Mouse (Mus musculus) adrenal gland, postnatal 4 days (tissue): ENCODE measurements at regions not wholly inside any gene's neighbourhood (a gene's known extent, or its start where the extent isn't known, plus 50 kb on each side); places are given as distances from the start of the nearest gene placed in this dataset.

ENCODE experiments used
- DNase-seq, 2 experiments: peaks; one replicate each; pipeline ENCODE4 v3.0.0; 2021 to 2022; ENCODE audit warnings: low spot score in 2 of 2, mixed read lengths in 2 of 2

DNA sequence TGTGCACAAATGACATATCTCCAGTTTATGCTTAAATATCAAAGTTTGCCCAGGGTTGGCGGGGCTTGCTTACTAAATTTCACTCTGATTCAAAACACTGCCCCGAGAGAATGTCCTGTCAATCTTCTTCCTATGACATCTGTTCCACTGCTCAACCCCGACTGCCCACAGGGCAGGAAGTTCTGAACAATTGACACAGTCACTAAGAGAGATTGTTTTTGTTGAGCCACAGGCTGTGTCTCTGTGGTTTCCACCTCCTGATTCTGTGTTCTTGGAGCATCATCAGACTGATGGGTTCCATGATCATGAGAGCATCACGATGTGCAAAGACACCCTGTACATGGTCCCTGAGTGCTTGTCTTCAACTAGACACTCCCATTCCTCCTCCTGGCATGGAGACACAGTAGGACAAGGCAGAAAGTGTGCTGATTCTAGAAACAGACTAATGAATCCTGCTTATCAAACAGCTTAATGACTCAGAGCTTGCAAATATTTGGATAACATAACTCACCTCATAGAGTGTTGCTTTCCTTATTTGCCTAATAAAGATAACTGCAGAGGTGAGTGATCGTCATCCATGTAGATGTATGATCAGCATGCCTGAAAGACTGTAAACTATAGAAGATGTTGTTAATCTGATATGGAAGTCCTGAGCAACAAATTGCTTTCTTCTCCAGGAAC is 82.4 kb upstream of the Fggy start:
- no peak for DNase-seq

DNA sequence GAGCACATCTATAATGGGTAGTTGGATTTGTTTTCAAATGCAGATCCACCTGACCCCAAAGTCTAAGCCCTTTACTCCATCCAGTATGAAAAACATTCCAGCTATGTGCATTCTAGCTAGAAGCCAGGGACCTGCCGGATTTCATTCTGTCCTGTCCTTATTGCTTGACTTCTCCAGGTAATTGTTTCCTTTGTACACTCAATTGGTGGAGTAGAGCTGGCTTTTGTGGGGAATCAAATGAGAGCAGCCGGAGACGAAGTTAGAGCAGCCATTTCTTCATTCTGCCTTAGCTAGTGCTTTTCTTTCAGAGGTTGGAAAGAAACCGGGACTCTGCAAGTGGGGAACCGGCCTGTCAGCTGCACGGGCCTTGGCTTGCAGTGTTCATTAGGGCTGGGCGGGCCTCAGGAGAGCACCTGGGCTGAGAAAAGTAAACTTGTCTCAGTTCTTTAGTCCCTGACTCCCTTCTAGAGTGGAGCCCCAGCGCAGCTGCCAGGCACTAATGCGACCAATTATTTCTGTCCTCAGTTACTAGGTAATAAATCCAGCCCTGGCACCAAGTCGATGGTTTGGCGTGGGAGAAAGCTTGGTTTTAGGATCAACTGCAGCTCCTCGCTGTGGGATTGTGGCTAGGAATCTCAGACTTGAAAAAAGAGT is 81.1 kb upstream of the Fggy start:
- no peak for DNase-seq

DNA sequence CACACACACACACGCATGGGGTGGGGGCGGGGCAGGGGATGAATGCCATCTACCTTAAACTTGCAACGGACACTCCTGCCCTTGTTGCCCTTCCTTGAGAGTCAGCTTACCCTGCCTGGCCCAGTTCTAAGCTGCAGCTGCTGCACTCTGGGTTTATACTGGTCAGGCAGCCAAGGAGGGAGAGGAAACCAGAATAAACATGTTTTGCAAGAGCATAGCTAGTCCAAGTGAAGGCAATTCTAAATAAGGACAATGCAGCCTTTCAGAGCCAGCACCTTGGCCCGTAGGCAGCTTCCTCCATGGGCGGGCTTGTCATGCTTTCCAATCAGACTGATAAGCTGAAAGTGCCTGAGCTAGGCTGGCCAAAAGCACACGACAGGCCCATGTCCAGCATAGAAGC is 73.7 kb upstream of the Fggy start:
- no peak for DNase-seq

DNA sequence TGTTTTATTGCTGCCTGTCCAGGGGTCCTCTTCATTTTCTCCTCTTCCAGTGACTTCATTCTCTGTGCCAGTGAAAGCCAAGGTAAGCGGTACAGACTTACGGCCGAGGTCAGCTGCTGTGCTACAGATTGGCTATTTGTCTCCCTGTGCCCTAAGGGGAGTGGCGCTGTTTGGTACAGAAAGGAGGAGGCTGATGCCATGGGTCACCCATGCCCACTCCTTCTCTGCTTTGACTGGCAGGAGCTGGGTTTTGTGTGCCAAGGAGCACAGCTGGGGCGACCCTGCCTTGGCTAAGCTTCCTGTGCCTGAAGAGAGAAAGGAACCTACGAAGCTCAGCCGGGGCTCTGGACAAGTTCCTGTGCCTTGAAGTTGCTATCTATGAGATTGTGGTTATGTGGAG is 70.0 kb upstream of the Fggy start:
- DNase-seq = no peak

DNA sequence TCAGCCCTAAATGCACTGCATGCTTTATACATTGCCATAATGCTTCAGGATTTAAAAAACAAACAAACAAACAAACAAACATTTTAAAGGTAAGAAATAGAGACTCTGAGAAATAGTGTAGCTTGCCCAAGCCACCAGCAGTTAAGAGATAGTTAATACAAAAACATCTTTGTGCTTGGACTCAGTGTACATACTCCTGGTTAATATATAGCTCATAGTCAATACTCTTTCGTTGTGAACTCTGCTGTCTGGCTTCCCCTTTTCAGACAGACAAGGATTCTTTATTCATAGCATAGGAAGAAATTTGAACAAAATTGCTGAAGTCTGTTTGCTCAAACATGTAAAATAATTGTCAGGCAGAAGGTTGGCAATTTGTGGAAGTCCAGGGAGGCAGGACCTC is 69.3 kb upstream of the Fggy start:
- DNase-seq = no peak

DNA sequence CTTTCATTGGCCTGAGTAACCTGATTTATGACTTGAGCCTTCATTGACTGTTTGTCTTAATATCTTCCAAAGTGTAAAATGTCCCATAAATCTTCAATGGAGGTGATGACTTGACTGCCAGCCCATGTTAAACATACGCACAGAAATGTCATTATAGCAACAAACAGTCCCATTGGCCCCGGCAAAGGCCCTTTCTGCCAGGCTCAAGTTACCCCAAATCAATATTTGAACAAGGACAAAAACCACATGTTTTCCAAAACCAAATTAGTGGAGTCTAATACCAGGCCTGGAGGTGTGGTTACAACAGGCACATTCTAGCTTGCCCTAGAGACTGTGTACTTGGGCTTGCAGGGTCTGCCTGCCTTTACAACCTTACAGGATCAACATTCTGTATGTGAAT is 68.2 kb upstream of the Fggy start:
- no peak for DNase-seq

DNA sequence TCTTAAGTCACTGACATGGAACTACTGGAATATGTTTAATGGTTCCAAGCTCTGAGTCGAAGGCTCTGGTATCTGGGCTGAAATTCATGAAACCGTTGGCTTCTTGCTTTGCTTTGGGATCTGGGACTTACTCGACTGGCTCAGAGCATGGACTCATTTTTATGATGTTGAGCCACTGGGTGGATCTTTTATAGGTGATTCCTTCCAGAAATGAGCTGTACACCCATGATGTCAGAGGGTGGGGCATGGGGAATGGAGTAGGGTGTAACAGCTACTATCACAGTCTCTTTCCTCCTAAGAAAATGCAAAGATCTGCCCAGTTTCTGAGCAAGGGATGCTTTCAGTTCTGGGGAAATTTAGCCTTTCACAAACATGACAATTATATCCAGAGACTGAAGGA is 57.0 kb upstream of the Fggy start:
- no peak for DNase-seq

DNA sequence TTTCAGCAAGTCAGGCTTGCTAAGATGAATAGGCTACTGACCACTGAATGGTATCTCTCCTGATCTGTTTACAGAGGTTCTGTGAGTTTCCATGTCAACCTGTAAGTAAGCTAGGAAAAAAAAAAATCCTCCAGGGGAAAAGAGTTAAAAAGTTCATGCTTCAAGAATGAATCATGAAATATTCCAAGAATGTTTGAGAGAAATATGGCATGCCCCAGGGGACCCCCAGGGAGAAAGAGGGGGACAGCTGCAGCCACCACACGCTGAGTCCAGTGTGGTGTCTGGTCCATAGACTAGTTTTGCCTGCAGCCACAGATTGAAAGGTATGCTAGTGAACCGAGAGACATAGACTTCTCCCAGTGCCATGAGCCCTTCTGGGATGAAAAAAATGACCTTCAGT is 56.1 kb upstream of the Fggy start:
- DNase-seq = no peak

DNA sequence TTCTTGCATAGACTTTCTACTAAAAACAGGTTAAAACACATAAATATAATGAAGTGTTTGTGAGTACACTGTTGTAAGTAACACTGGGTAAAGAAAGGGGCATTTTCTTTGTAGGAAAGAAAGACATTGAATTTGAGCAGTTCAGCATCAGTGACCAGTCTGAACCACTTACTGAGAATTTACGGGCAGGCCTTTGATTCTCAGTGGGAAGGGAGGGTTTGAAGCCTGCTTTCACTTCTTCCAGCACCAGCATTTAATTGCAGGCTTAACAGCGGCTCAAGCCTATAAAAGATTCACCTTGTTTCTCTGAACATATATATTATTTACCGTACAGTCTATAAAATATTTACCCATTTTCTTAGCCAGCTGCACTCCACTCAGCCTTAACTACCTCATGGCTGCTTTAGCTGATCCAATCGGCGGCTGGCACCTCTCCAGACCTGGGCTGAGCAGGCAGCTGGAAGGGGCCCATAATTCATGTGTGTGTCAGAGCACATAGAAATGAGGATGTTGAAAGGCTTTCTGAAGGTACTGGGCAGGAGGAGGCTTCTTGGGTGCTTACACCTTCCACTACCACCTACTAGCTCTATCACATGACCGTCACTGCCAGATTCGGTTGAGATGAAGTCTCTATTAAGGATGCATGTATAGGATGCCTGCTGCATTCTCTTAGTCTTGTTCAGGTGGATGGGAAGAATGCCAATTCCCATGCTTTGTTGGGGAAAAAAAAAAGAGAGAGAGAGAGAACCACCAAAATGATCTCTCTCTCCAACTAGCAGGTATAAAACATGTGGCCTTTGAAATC is 50.0 kb upstream of the Fggy start:
- no peak for DNase-seq
